Mouse (Mus musculus) cerebellum, adult 18-20 months (tissue): ENCODE data around the gene Itpr2.

Experiments
- DNase-seq, 2 experiments: peaks; one replicate each; pipeline ENCODE4 v3.0.0; 2021

Itpr2 gene

DNA sequence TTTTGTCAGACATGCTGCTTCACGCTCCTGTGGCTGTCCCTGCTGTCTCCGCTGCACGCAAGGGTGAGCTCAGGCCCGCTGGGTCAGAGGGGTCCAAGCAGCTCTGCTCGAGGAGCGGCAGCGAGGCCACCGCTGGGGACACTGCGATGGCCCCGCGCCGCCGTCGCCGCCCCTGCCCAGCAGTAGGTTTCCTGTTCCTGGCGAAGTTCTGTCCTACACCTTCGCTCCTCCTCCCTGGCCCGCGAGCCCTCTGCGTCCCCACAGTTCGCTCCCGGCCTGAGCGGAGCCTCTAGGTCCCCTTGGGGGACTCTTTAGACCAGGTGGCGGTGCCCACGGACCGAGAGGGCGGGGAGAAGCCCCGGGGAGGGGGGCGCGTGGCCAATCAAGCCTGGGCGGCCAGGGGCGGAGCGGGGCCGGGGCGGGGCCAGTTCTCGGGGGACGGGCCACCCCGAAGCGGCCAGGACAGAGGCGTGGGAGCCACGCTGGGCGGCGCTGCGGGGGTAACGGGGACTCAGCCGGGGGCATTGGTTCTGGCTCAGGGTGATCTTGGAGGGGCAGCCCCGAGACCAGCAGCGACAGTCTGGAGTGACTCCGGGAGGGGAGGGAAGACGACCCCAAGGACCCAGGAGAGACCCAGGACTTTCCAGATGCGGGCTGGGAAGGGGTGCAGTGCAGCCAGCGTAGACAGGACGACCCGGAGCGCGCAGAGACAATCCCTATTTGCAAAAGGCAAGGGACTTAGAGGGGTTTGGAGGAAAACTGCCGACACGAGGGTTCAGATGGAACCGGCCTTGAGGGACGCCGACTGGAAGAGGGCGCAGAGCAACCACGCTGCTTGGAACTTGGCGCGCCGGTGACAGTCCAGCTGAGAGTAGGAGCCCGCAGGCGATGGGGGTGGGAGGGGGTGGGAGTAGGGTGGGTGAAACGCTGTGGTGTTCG lies at the start of gene Itpr2:
Gene Itpr2 (minus strand): TSS at position 358 of the 939 bp plus-strand sequence.
- DNase-seq = peak; percentile 74 to 80

DNA sequence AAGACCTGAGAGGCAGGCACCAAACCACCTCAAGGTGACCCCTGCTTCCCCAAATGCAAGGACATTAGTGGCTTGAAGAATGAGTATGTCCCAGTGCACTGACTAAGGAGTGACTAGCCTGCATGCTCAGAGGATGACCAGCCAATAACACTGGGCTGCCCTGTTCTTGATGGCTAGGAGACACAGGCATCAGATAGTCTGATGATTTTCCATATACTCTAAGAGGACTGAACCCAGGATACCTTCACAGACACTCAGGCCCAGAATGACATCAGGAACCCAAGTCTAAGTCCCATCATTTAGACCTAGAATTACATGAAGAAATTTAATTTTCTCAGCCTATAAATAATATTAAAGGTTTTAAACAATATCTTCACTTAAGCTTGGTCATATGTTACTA lies 49.3 kb upstream of the Itpr2 start:
- no peak for DNase-seq

DNA sequence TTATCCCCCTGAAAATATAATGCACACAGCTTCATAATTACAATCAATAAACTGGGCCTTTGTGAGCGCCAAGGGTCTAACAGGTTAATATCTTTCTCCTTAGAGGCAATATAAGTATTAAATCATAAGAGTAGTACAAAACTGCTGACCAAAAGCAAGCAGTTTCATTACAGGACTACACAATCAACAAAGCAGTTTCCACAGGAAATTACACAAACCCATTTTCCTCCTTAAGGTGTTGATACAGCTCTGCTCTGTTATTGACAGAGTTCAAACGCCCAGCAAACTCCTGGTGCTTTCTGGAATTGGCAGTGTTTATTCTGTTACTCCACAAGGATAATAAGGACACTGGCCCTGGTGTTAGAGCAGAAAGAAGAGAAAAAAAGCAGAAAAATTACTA lies 48.4 kb upstream of the Itpr2 start:
- no peak for DNase-seq

DNA sequence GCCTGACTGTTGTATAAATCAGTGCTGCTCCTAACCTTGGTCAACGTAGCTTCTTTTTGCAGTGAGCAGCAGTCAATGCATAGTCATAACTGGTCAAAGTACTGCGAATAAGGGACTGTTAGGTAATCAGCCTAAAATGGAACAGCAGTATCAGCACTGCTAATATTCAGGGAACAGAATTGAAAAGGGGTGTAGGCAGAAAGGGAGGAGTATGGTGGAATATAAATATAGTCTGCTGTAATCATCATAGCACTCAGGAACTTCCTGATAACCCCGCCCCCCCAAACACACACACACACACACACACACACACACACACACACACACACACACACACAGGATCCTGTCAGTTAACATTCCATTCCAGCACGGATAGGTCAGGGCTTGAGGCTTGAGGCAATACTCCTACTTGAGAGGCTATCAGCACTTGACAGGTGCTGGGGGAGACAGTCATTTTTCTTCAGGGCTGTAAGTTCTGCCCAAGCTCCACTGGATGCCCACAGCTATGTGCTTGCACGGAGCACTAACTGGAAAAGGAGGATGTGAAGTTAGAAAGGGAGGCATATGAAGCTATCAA lies 43.4 kb upstream of the Itpr2 start:
- DNase-seq = no peak

DNA sequence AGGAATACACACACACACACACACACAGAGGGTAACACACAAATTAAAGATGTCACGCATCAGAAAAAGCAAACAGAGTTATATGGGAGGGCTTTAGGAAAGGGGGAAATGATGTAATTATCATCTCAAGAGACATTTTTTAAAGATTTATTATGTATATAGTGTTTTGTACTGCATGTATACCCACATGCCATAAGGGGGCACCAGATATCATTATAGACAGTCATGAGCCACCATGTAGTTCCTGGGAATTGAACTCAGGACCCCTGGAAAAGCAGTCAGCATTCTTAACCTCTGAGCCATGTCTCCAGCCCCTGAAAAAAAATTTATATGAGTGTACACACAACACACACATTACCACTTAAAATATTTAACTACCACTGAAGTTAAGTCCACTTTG lies 42.6 kb upstream of the Itpr2 start:
- DNase-seq = no peak

DNA sequence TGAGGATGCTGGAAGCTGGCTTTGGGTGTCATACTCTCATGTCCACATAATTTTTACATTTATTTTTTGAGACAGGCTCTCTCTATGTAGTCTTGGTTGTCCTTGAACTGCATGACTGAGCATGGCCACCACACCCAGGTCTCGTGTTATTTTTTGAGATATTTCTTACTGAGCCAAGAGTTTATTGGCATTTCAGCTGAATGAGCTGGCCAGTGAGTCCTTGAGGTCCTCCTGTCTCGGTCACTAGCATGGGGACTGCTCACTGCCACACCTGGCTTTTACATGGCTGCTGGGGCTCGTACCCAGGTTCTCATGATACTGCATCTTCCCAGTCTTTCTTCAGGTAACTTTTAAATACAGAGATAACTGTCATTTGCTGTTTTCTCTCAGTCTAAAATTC lies 38.4 kb upstream of the Itpr2 start:
- DNase-seq = no peak

DNA sequence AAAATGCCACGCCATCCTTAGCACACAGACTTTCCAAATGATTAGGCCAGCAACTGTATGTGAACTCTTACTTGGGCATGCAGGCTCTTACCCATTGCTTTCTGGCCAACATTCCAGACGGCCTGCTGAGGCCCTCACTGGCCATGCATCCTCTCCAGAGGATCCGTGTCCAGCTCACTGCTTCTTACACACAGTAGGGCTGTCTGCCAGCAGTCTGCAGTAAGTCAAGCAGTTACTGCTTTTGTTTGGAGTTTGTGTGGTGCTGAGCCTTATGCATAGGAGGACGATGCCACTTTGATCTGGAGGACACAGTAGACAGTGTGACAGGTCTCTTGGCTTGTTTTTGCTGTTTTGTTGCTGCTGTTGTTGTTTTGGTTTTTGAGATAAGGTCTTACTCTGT lies 36.6 kb upstream of the Itpr2 start:
- DNase-seq = no peak

DNA sequence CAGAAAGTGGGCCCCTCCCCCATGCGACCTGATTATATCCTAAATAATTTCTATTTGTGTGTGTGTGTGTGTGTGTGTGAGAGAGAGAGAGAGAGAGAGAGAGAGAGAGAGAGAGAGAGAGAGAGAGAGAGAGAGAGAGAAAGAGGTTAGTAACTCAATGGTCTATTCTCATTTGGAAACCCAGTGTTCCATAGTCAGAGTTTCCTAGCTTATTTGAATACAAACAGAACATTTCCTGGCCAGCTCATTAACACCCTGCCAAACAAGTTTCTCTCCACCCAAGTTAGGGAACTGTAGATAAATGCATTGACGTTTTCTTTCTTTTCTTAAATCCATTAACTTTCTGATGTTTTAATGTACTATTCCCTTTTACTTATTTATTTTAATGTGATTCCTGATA lies 36.0 kb upstream of the Itpr2 start:
- no peak for DNase-seq

DNA sequence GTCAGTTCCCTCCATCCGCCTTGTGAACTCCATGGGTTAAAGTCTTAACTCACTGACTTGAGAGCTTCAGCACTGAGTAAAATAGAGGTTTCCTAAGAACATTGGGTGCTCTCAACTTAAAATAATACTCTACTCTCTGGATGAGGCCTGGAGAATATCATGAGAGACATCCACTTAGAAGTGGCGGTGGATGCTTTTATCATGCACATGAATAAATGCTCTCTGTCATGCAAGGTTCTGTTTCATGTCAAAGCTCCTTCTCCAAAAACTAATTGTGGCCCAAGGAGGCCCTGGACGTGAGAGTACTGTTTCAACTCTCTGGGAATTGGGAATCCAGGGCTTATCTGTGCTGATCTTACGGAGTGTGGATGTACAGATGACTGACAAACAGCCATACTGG lies 35.1 kb upstream of the Itpr2 start:
- DNase-seq = no peak

DNA sequence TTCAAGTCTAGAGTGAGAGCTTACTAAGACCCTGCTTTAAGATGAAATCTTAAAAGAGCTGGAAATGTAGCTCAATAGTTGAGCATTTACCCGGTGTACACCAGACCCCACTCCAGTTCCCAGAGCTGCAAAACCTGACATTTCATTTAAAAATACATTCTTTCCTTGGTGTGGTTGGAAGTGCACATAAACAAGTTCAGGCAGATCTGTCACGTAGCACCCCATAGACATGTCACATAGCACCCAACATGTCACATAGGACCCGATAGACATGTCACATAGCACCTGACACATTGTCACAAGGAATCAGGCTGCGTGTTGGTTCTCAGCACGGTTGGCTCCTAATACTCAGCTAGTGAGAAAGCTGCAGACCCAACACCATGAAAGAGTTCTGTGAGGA lies 33.5 kb upstream of the Itpr2 start:
- no peak for DNase-seq

DNA sequence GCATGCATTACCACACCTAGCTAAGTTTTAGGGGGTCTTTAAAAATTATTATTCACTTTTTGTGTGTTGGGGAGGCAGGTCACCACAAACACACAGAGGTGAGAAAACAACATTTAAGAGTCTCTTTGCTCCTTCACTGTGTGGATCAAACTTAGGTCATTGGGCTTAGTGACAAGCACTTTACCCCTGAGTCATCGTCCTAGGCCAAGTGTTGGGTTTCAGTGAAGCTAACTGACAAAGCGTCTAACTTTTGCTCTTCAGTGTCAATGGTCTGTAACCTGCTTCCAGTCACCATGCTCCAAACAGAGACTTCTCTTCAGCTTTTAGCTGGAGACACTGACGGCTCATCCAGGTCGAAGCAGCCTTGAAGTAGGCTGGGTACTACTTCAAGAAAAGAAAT lies 31.1 kb upstream of the Itpr2 start:
- no peak for DNase-seq

DNA sequence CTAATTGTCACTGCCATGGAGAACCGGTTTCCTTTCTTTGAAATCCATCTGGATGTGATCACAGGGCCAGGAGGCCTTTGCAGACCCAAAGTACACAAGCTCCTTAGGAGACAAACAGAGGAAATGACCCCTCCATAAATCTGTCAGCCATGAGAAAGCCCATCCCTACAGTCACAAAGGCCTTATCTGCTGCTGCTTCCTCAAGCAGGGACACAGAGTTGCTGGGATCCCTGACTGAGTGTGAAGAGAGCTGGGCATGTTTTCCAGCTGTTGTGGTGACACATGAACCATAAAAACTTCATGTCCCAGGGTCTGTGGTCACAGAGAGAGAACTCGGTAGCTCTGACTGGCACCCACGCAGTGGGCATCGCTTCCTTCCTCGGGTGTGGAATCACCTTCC lies 28.7 kb upstream of the Itpr2 start:
- DNase-seq = no peak

DNA sequence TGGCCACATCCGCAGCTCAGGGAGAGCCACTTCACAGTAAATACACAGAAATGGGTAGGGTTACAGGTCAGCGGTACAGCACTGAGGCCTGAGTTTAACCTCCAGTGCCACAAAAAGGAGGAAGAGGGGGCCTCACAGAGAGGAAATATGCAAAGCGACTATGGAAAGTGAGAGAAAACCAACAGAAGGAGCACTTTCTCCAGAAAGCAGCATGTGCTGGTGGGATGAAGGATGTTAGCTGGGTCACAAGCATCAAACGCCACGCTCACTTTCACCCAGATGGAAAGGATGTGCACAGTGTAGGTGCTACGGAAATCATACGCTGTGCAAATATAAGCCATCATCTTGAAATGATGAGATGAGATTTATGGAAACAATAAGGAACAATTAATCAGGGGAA lies 28.3 kb upstream of the Itpr2 start:
- DNase-seq = no peak

DNA sequence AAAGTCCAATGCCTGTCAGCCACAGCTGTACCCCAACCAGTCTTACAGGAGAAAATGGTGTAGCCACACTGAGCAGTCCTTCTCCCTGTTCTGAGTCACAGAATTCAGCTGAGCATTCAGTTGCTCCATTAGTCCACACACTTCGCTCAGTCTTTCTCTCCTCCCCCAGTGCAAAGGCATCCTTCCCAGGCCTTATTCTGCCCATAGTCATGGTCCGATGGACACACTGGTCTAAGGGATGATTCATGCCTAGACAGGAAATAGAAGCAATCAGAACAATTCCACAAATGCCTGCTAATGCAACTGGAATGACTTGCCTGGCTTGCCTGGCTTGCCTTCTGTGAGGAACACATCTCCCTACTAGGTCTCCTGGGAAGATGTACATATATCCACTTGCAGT lies 25.5 kb upstream of the Itpr2 start:
- no peak for DNase-seq

DNA sequence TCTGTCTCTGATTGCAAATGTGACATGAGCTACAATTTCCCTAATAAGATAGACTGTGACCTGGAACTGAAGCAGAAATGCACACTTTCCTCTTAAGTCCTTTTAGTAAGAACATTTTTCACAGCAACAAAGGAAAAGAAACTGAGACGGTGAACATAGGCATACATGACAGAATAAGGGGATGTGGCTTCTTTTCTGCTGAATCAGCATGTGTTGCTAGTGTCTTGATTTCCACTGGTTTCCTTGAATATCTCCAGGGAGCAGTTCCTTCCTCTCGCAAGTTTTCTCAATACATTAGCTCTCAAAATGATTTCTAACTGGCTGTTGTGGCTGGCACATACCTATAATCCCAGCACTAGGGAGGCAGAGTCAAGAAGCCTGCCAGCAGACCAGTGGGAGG lies 23.5 kb upstream of the Itpr2 start:
- no peak for DNase-seq

DNA sequence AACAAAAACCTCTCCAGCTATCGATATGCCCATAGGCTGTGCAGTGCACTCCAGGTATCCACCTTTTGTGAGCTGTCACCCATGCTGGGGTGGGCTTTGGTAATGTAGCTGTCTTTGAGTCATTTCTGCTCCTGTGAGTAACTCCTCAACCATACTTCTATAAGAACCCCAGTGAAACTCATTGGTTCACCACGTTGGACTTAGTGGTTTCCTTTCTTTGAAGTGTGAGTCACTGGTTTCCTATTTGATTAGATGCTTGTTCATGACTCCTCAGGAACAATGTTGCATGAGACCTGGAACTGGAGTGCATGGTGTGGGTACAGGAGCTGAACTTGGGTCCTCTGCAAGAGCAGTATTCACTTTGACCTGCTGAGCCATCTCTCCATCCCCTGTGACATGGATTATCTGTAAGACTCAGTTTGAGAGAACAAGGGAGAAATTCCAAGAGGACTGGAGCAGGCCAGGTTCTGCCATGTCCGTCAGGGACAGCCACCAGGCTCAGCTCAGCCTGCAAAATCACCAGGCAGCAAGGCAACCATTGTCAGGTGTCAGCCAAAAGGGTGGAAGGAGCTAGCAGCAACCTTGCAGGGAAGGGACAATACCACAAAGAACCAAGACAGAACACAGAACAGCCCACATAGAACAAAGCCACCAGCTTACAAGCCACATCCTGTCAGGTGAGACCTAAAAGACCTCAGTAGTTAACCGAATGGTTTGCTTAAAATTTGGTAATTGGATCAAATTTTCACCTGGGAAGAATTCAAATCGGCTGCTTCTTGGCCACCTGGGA lies 19.6 kb upstream of the Itpr2 start:
- DNase-seq = no peak

DNA sequence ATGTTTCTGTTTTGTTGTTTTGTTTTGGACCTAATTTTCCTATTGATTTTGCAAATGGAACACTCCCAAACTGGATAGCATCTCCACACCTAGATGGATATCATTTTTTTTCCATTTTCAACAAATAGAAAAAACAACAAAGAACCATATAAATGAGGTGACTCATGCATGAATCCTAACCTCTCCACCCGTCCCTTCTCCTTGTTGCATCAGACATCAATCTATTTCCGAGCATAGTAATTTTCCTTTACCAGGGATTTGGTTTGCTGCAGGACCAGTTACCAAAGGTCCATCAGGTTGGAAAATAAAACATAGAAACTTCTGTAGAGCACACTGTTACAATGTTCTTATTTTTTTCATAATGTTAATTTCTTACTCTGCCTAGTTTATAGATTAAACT lies 17.0 kb upstream of the Itpr2 start:
- no peak for DNase-seq

DNA sequence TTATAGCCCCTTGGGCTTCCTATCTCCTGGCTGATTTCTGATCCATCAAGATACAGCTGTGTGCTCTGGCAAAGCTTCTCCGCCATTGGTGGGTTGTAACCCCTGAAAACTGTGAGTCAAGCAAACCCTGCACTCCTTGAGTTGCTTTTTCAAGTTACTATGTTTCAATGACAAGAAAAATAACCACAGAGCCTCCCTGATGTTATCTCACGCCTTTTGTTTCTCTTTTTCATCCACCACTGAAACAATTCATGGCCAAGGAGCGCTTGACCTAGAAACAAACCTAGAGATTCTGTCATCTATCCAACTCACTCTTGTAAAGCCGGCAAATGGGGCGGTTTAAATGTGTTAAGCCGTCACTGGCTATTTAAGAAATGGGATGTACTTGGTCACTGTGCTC lies 13.9 kb upstream of the Itpr2 start:
- DNase-seq = no peak

DNA sequence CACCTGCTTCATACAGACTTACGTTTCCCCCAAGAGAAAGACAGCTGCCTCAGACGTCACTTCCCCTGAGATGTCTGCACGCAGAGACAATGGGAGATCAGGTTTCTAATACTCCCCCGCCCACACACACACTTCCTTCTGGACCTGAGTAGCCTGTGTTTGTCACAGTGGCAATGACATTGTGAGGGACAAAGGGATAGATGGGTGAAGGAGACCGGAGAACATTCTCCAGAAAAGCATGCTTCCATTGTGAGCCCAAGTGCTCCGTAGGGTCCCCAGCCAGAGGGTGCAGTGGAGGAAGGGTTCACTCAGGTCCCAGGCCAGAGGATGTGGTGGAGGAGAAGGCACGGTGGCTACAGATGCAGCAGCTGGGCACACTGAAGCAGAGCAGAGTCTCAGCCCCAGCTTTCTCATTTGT lies 12.5 kb upstream of the Itpr2 start:
- no peak for DNase-seq

DNA sequence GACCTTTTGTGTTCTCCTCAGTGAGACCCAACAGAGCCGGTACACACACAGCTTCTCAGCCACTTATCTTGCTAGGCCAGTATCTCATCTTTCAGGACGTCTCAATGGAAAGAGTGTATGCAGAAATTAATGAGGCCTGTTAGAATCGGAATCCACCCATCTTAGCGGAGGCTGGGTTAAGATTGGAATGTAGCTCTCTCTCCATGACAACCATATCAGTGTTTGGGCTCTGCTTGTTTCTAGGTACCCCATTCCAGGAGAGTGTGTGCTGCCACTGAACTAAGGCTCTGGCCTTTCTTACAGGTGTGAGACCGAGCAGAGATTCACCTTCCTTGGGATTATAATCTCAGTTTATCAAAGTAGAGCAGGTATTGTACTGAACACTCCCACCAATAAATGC lies 11.9 kb upstream of the Itpr2 start:
- DNase-seq = no peak

DNA sequence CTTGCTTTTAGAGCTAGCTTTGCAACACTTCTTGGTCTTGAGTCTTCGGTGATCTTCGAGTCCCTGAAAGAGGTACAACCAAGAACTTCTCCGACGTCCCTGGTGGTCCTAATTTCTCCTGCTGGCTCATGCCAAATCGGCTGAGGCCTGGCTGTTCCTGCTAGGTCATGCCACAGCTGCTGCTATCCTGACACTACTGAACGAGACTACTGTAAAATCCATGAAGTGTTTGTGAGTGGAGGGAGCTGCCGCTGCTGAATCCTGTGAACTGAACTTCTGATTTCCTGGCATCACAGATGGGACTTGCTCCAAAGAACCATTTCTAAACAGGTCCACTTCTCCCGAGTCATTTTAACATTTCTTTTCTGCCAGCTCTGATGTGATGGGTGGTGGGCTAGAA lies 11.4 kb upstream of the Itpr2 start:
- DNase-seq = no peak

DNA sequence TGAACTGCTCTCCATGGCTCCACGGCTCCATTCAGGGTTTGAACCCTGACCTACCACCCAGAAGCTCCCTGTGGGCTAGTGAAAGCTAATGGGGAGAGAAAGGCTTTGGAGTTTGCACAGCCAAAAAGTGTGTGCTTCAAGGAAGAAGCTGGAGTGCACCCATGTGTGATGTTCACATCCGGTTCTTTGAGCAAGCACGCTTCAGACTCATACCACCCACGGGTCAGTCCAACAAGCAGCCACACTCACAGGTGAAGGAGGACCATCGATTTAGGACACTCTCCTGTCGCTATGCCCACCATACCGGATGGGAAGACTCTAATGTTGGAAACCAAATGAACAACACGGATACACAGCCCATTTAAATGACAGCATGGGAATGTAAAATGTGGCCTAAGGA lies 9.5 kb upstream of the Itpr2 start:
- DNase-seq = no peak

DNA sequence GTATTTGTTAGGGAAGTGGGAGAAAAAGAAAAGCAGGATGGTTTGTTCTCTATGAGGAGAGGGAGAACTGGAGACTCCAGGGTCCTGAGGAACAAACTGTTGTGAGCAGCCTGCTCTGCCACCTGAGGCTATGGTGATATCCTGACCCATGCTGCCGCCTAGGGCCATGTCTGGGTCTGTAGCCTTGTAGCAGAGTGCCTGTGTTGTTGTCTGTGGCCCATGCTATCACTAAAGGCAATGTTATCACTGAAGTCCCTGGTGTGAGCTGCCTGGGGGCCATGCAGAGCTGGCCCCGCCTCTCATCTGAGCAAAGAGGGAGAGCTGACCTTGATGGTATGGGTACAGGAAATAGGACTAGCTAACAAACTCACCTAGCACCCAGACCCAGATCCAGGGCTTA lies 7.9 kb upstream of the Itpr2 start:
- DNase-seq = no peak

DNA sequence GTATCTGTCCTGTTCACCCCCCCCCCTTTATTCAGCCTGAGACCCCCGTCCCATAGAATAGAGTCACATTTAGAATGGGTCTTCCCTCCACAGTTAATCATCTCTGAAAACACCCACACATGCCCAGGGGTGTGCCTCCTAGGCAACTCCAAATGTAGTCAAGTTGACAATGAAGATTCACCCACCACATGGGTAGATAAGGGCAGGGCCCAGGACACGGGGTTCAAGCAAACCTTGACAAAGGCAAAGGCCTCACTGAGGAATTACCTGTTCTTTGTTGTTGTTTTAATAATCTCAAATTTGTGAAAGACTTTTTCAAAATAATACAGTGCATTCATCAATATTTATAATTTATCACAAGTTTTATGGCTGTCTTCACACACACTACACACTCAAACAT lies 2.4 kb upstream of the Itpr2 start:
- DNase-seq = no peak
